Mouse (Mus musculus): ENCODE data around the gene Pgls.

DNA sequence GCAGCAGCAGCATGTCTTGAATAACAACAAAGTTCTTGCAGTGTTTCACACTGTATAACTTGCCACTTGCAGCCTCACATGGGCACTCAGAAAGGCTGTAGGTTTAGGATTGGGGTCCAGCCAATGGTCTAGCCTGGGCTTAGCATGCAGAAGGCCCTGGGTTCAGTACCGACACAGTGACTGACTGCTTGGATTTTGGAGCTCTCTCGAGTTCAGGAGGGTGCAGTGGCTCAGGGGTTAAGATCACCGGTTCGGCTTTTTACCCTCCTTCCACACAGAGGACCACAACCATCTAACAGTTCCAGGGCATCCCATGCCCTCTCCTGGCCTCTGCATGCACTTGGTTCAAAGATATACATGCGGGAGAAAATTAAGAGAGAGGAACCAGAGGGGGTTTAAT lies 959 bp upstream of the Pgls start:
- TF ChIP-seq CTCF (IDR thresholded peaks at IDR 0.05; ENCODE audit: borderline replicate concordance, extremely low read depth, insufficient read depth, insufficient read length) (no peak), POLR2A (IDR thresholded peaks at IDR 0.05; ENCODE audit: borderline replicate concordance, extremely low read depth, insufficient read depth, insufficient read length, poor library complexity, severe bottlenecking) (no peak)
